Mouse (Mus musculus): ENCODE measurements around the gene Sh2d4b.

GRCm38 (mm10) chr14:40937052-40937451, 44.0 kb upstream of the Sh2d4b start:
- no peak for TF ChIP-seq CTCF (IDR thresholded peaks at IDR 0.05; ENCODE audit: borderline replicate concordance, control insufficient read depth, extremely low read depth, insufficient read depth, low read length, poor library complexity)
- no peak for TF ChIP-seq POLR2A (IDR thresholded peaks at IDR 0.05; ENCODE audit: control insufficient read depth, extremely low read depth, insufficient read depth, low read length, poor library complexity)
